Mouse (Mus musculus): Measurements from ENCODE around the gene Slc26a3.

Slc26a3 gene

DNA sequence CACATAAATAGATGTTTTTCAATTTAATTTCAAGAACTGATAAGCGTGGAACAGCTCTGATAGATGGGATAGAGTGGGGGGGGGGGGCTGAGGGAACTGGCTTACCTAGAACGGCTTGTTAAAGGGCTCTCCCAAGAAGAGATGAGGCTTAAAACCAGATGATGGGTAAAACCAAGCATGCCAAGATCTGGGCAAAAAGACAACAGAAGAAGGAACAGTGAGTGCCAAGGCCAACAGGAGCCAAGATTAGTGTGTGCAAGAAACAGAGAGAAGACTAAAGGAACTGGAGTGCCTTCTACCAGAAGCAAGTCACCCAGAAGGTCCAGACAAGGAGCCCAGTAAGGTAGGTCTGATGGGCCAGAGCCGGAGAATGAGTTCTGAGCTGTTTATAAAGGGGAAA, at the start of gene Slc26a3:
Slc26a3 (plus strand) TSS at position 301 of the 400 bp plus-strand sequence.
- DNase-seq, result no peak

GRCm38 (mm10) chr12:31350191-31350943, 40.3 kb upstream of the Slc26a3 start:
- no peak for DNase-seq

GRCm38 (mm10) chr12:31350944-31351928, 39.4 kb upstream of the Slc26a3 start, which contains the start of gene Dld:
Gene Dld (minus strand): TSS chr12:31351453.
- DNase-seq, result peak; percentile 96

GRCm38 (mm10) chr12:31366428-31366827, 24.2 kb upstream of the Slc26a3 start:
- no peak for DNase-seq

DNA sequence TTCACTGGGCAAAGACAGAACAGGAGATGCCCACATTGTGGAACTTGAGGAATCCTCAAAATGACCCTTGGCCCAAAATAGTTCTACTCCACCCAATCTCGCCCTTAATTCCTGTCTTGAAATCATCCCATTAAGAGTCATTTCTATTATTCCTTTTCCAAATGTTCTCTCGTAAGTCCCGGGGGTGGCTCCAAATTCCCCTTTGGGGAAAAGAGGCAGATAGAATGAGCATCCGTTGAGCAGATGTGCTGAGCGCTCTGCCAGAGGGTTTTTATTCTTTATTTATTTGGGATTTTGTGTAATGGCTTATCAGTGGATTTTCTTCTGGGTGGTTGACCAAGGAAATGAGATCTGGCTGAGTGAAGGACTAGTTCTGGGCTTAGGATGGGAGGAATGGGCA, 22.9 kb upstream of the Slc26a3 start:
- no peak for DNase-seq

GRCm38 (mm10) chr12:31369118-31369517, 21.6 kb upstream of the Slc26a3 start:
- no peak for DNase-seq

GRCm38 (mm10) chr12:31369656-31370055, 21.0 kb upstream of the Slc26a3 start:
- no peak for DNase-seq

GRCm38 (mm10) chr12:31374603-31375282, 15.9 kb upstream of the Slc26a3 start:
- peak; percentile 39 for DNase-seq

DNA sequence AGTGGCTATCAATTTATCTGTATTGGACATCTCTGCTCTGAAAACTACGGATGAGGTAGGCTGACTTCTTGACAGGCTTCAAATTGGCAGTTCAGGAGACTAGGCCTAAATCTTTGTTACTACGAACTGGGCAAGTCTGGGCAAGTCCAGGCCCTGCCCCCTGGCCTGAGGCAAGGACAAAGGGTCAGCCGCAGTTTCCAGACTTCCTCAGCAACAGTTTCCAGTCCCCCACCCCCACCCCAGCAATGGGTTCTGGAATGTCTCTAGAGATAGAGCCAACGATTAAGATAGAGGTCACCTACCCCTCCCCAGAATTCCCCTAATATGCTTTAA, 15.4 kb upstream of the Slc26a3 start:
- no peak for DNase-seq

DNA sequence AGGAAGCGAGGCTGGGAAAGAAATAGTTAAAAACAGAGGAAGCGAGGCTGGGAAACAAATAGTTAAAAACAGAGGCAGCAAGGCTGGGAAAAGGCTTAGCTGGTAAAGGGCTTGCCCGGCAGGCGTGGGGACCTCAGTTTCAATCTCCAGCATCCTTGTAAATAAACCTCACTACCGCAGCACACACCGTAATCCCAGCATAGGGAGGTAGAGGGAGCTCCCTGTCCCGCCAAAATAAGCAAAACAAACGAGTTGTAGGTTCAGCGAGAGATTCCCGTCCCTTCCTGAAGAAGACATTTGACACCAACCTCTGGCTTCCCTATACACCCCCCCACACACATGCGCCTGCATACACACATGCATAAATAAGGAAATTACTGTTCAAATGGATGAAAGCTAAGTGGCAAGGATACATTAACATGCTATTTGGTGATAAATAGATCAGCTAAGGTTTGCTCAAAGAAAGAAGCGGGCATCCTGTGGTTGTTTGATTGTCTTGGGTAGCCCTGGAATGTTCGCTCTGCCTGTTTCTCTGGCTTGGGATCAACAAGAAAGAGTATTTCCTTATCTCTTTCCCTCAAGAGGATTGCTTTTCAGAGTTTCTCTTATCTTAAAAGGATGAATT, 14.2 kb upstream of the Slc26a3 start:
- no peak for DNase-seq

DNA sequence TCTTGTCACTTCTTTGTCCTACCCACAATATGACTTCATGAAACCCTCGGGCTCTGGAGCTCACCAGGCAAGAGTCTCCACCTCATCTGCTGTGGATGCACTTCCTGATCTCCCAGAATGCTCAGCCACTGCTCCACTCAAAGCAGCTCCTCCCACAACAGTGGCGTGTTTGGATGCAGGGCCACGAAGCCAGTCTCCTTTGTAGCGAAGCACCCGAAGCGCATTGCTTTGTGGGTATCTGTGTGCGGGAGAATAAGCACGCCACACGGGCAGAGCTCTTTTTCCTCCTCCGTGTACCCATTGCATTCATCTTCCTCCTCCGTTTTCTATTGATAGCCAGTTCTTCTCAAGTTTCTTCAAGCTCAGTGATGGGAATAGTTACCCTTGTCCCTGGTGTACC, 13.4 kb upstream of the Slc26a3 start:
- no peak for DNase-seq

DNA sequence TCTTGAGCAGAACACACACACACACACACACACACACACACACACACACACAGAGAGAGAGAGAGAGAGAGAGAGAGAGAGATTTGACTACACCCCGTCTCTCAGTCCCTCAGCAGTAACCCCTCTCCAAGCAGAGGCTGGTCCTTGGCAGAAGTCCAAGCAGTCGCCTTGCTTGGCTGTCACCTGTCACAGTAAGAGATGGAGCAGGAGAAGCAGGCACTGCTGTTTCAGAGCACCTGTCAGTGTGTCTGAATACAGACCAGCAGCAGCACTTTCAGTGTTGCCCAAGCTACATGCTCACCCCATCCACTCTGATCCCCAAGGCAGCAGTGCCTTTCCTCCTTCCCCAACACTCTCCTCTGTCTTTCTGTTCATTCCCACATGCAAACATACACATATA, 9.8 kb upstream of the Slc26a3 start:
- DNase-seq, result no peak

DNA sequence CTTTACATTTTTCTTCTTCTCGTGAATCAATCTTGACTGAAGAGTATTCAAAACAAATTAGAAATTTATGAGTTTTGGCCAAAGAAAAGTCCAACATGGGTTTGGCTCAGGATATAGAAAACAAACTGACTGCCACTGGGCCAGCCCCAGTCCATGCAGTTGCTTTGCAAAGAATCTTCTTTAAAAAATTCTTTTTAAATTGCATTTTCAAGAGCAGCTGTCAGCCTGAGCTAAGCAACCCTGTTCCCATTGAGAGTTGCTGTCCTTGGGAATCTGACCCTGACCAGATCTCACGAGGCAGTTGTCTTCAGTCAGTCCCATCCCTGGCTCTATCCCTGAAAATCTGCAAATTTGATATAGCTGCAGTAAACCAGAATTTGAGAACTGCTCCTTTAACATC, 8.2 kb upstream of the Slc26a3 start:
- DNase-seq, result no peak

DNA sequence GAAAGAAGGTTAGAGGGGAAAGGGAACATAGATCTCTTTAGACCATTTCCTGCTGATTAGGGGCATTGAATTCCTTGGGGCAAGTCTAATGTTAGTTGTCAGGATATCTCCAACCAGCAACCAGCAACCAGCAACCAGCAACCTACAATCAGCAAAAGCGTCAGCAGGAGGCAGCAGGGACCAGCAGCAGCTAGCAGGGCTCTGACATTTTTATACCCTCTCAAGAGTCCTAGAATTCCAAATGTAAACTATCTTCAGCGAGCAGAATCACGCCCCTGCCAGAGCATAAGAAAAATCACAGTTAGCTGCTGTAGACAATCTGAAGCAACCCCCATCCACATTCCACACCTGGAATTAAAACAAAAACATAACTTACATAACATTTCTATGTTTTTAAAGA, 3.4 kb upstream of the Slc26a3 start:
- DNase-seq, result no peak

- DNase-seq, result no peak
These were observed 1.0 kb downstream of the Slc26a3 start for GRCm38 (mm10) chr12:31391696-31392095.

GRCm38 (mm10) chr12:31395895-31396294, 5.2 kb downstream of the Slc26a3 start:
- no peak for DNase-seq

- DNase-seq, result no peak
These were observed 7.0 kb downstream of the Slc26a3 start for GRCm38 (mm10) chr12:31397709-31398108.

DNA sequence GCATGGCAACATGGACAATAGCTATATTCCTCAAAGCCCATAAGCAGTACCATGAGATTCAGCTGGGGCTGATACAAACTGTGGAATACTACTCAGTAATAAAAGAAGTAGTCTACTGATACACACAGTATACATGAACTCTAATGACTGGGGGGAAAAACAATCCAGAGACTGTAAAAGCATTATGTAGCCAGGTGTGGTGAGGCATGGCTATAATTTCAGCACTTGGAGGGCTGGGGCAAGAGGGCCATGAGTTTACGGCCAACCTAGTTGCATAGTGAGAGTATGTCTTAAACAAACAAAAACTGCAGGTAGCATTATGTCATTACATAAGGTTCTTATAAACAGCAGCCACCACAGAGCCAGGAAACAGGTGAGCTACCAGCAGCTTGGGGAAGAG, 10.2 kb downstream of the Slc26a3 start:
- DNase-seq, result no peak

DNA sequence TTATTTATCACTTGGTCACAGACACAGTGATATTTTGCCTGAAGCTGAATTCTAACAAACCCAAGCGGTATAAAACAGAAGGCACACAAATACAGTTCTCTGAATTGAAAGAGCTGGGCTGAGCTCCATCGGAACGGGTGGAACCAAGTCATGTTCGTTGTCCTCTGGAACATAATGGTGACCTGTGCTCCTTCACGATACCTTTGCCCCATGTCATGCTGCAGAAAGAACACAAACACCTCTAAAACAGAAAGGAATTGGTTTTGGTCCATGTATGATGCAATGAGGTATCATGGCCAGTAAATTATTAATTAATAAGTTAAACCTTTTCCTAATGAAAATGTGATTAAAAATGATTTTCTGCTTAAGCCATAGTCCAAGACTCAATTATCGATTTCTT, 11.3 kb downstream of the Slc26a3 start:
- no peak for DNase-seq

DNA sequence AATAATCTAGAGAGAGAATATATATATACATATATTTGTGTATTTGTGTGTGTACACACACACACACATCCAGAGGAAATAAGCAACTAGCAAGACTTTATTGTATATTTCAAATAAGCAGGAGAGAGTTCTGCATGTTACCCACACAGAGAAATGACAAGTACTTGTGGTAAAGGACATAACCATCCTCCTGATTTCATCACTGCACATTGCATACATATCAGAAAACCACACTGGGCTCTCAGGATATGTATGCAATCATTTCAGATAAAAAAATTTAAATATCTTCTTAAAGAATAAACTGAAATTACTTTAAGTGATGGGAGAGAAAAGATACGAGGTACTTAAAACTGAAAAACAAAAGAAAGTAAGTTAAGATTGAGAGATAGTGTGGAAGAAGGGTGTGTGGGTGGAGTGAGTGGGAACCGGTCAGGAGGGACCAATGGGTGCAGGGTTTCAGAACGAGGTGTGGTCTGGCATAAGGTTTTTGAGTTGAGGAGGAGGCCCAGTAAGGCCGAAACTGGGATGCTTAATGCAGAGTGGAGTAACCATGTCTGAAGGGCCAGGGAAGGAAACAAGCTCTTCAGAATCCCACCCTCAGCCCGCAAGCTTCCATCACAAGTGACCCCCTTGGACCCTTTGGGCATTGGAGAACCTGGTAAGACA, 14.0 kb downstream of the Slc26a3 start:
- no peak for DNase-seq

GRCm38 (mm10) chr12:31415971-31416370, 25.3 kb downstream of the Slc26a3 start:
- DNase-seq, result no peak

DNA sequence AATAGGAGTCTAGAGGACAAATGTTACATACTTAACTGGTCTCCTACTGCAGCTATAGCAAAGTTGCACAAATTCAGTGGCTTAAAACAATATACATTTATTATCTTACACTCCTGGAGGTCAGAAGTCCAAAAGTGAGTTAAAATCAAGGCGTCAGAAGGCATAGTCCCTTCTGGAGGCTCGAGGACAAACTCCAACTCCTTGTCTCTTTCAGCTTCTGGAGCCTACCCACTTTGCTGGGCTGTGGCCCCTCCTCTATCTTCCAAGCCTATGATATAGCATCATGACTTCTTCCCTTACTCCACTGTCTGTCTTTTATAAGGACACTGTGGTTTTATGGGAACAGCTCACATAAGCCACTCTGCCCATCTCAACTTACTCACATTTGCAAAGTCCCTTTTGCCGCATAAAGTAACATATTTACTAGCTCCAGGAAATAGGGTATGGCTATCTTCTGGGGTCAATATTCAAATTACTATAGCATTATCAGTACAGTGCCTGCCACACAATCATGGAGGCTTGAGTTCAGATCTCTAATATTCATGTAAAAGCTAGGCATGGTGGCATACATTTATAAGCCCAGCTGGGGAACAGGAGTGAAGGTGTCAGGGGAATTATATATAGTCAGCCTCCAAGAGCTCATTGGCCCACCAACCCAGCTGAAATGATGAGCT, 31.4 kb downstream of the Slc26a3 start:
- no peak for DNase-seq

Data from thymus, postnatal 25 days (tissue).